Mouse (Mus musculus): ENCODE measurements around the gene Dact1.

Gene Dact1

DNA sequence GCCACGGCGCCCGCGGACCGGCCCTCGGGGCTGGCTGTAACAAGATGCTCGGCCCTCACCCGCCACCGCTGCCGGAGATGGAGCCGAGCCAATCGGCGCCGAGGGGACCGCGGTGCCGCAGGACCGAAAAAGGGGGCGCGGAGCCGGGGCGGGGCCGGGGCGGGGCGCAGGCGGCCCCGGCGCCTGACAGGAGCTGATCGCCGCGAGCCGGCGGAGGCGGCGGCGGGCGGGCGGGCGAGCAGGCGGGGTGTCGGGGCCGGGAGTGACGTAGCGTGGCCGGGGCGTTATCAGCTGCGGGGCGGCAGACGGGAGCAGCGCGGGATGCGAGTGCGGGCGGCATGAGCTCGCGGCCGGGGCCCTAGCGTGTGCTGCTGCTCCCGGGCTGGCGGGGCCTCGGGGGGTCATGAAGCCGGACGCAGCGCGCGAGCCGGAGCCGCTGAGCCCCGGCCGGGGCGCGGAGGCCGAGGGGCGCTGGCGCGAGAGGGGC lies at the start of gene Dact1:
TSS of gene Dact1 (plus strand) at position 304 of the 487 bp plus-strand sequence.
- DNase-seq (ENCODE audit: extremely low read depth, insufficient read length, low spot score): no peak

- DNase-seq (ENCODE audit: extremely low read depth, insufficient read length, low spot score): no peak
Measured at GRCm38 (mm10) chr12:71264211-71264610, 45.5 kb upstream of the Dact1 start.

DNA sequence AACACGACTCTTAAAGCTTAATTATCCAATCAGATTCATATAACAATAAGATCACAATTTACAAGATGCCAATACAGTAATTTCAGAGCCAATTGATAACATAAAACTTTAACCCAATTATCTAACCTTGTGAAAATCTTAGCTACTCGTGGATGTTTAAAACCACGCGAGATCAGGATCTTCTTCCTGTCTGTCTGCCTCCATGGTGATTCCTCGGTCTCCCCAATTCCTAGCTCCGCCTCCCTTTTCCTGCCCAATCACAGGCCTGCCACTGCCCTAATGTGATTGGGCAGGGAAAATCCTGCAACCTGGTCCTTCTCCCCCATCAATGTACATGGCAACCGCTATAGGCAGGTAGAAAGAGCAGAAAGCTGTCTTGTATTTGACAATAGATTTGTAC lies 40.3 kb upstream of the Dact1 start:
- DNase-seq (ENCODE audit: extremely low read depth, insufficient read length, low spot score): no peak

GRCm38 (mm10) chr12:71271131-71271530 lies 38.6 kb upstream of the Dact1 start:
- no peak for DNase-seq (ENCODE audit: extremely low read depth, insufficient read length, low spot score)

DNA sequence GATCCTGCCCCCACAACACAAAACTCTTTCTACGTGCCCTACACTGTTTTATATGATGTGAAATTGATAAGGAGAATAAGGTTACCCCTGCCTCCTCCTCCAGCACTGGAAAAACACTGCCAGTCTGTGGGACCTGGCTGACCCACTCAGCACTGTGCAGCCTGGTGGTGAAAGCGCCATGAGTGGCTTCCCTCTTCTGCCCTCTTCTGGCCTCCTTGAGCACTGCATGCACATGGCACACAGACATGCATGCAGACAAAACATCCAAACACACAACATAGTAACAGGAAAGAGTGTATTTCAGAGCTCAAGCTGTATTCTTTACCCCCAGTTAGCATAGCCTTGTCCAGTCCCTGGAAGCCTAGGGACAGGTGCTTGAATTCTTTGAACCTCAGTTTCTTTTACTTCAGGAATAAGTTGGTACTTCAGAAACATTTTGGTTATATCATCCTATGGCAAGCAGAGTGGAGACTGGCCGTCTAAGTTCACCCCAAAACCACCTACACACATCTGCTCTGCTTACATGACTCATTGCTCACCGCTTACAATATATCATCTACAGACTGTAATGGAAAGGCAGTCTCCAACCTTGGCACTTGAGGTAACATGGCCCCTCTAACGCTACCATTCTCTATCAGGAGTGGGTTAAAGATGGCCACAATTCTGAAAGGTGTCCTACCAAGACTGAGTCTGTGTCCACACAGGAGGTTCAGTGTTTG lies 35.0 kb upstream of the Dact1 start:
- DNase-seq (ENCODE audit: extremely low read depth, insufficient read length, low spot score): no peak

GRCm38 (mm10) chr12:71275906-71276595 lies 33.6 kb upstream of the Dact1 start:
- DNase-seq (ENCODE audit: extremely low read depth, insufficient read length, low spot score): no peak

DNA sequence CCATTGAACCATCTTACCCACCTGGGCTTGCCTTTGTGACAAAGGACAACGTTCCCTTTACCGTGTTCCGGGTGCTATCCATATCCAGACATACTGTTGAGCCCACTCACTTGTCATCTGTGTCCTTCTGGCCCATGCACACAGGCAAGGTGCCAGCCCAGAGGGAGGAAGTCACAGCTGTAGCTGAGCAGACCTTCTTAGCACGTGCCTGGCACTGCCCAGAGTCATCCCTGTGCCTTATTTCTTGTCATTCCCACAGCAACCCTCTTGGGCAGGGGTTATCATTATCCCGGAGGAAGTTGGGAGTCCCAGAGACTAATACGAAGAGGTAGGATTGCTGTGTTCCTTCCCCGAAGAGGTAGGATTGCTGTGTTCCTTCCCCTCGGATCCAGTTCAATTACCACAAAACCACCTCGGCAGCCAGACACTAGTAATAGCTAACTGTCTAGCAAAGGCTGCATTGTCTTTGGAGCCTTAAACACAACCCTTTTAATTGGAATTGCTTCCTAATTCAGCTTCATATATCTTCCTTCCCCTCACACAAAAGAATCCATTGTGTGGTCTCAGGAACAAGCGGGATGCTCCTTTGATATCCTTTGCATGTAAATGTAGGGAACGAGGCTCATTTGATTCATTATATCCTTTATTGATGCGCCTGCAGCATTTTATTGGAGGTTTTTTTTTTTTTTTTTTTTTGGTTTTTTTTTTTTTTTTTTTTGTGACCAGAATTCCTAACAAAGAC lies 30.0 kb upstream of the Dact1 start:
- no peak for DNase-seq (ENCODE audit: extremely low read depth, insufficient read length, low spot score)

DNA sequence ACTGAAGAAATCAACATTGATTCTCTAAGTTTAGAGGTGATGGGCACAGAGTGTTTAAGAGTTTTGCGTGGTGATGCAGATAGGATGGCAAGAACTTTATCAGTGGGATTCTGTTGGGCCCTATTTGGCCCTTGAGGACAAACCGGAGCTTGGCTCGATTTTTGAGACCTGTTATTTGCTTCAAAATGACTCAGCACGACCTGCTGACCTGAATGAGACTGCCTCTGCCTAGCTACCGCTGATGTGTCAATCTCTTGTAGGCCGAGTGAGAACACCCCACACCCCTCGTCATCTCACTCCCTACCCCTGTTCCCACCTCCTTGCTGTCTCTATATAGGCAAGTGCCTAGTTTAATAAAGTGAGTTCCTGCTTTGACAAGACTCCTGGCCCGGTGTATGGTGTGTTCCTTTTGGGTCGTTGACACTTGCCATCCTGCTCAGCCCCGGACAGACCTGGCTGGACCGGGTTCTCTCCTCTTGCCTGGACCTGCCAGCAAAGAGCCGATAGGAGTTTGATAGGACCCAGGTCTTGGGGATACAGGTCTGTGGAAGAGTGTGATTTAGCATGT lies 28.4 kb upstream of the Dact1 start:
- no peak for DNase-seq (ENCODE audit: extremely low read depth, insufficient read length, low spot score)

GRCm38 (mm10) chr12:71285399-71285798 lies 24.3 kb upstream of the Dact1 start:
- DNase-seq (ENCODE audit: extremely low read depth, insufficient read length, low spot score): no peak

DNA sequence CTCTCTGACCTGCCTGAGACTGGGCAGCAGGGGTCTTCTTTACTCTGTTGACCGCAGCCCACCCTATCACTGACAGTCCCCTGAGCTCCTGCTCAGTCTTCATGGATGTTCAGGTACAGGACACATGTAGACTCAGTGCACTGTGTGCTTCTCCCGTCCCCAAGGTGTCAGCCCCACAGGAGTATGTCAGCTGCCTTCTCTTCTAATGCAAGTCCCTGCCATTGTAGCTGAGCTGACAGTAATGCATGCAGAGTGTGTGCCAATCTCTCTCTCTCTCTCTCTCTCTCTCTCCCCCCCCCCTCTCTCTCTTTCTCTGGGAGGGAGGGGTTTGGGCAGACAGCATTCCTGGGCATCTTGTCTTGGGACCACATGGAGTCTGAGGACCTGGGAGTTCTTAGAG lies 19.2 kb upstream of the Dact1 start:
- DNase-seq (ENCODE audit: extremely low read depth, insufficient read length, low spot score): no peak

- DNase-seq (ENCODE audit: extremely low read depth, insufficient read length, low spot score): no peak
Measured at GRCm38 (mm10) chr12:71293960-71294942, 15.4 kb upstream of the Dact1 start.

DNA sequence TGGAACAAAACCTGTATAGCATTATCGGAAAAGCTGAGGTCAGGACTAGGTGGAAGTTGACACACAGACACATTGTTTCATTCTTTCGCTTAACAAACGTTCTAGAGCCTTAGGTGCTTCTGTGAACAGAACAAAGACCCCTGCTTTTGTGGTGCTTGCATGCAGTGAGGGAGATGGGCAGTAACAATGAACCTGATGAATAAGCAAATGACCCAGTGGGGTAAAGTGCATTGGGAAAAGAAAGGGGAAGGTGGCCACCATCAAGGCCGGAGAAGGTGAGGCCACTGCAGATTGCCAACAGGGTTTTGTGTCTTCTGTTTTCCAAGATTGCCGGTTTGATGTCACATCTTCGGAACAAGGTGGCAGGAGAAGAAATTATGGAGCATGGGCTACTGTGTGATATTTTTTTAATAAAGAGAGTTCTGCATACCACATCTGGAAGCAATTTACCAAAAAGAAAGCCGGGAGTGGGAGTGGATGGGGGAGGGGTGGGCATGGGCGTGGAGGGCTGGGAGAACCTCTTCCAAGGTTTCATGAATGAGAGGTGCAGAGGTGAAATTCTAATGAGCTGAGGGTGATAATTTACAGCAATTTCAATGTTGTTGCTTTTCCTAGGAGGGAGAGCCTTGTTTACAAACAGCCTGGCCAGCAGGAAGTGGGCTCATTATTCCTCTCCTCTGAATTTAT lies 12.7 kb upstream of the Dact1 start:
- no peak for DNase-seq (ENCODE audit: extremely low read depth, insufficient read length, low spot score)

DNA sequence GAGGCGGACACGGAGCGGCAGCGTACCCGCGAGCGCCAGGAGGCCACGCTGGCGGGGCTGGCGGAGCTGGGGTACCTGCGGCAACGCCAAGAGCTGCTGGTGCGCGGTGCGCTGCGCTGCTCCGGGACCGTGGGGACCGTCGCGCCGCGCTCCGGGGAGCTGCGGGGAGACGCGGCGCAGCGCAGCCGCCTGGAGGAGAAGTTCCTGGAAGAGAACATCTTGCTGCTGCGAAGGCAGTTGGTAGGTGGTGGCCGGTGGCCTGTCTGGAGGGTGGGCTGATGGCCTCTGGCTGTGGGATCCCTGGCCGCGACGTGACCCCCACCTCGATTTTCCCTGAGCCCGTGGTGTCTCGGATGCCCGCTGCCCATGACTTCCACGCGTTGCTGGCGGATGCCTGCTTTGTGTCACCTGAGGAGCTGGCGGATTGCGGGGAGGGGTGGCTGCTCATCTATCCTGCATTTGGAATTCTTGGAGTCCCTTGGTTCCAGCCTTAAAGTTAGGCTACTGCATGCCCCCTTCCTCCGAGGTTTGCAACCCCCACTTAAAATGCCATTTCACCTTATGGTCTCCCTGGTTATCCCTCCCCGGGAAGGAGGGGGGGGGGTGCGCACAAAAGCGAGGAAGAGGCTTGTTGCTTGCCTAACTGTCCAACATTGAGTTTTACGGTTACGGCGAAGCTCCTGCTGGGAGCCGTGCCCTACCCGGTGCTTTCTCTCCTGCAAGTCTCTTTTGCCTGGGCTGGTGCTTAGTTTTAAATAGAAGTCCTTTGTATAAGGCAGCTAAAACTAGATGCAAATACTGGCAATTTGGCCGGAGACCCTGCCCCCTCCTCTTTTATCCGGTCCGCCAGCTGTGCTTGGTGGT lies 616 bp downstream of the Dact1 start:
- no peak for DNase-seq (ENCODE audit: extremely low read depth, insufficient read length, low spot score)

- DNase-seq (ENCODE audit: extremely low read depth, insufficient read length, low spot score): no peak
Measured at GRCm38 (mm10) chr12:71311237-71311887, 1.7 kb downstream of the Dact1 start.

DNA sequence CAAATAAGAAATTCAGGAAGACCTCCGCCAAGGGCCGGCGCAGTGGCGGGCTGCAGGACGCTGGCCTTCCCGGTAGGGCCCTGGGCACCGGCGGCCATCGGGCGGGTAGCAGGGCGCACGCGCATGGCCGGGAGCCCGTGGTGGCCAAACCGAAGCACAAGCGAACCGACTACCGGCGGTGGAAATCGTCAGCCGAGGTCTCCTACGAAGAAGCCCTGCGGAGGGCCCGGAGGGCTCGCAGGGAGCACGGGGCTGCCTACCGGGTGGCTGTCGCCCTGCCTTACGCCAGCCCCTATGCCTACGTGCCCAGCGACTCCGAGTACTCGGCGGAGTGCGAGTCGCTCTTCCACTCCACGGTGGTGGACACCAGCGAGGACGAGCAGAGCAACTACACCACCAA lies 8.6 kb downstream of the Dact1 start:
- DNase-seq (ENCODE audit: extremely low read depth, insufficient read length, low spot score): peak; percentile 14

DNA sequence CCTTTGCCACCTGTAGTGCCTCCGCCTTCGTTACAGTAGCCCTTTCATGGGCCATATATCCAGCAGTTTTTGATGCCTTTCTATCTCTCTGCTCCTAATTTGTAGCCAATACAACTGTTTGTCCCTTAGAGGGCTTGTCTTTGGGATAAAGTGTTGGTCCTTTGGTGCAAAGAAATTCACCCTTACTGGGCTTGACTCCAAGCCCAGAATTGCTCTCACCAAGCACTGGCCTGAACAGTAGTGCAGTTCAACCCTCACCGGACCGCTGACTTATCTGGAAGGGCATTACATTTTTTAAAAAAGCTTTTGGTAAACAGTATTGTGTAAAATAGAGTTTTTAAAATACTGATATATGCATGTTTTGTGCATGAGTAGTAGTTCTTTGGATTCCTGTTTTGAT lies 9.9 kb downstream of the Dact1 start:
- no peak for DNase-seq (ENCODE audit: extremely low read depth, insufficient read length, low spot score)

DNA sequence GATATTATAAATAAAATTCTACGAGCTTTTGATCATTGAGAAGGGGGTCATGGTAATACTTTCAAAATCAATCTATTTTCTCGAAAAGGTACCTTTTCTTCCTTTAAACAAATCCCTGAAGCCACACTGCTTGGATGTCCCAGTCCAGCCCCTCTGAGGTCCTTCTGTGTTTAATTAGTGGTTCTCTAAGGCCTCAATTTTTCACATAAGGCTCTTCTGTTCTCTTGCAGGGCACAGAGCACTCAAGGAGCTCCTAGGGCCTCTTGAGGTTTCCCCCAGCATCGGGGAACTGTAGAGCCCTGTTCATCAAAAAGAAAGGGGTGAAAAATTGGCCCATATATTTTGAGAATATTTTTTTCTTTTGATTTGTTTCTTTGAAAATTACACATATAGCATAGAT lies 23.0 kb downstream of the Dact1 start:
- DNase-seq (ENCODE audit: extremely low read depth, insufficient read length, low spot score): no peak

DNA sequence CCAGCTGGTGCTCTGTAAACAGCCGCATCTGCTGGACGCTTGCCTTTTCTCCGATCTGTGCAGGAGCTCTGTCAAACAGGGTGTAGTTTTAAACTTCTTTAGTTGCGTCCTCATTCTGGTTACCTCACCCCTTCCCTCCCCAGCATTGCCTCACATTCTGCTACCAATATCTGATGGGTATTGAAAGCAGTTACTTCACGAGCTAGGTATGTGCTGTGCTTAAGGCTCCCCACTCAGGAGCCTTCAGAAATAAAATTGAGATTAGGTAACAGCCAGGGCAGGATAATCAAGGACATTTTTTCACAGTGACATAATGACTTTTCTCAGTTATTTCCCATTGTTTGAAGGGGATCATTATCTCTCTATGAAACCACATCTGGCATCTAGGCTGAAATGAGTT lies 23.9 kb downstream of the Dact1 start:
- DNase-seq (ENCODE audit: extremely low read depth, insufficient read length, low spot score): no peak

Data from 3134 (cell line).